Mouse (Mus musculus) brain, embryonic 14.5 days (tissue): Measurements from ENCODE around the gene Gm10190.

ENCODE experiments used
- CTCF ChIP-seq: fragments of 200-500 bp; IDR thresholded peaks from 2 replicates; pipeline ENCODE4 v1.5.1; 2012; ENCODE audit warnings: inconsistent platforms, mild to moderate bottlenecking, moderate library complexity, borderline replicate concordance; ENCODE audit not compliant: insufficient read depth, insufficient read length; ENCODE audit errors: extremely low read depth
- POLR2A ChIP-seq: fragments of 200-500 bp; IDR thresholded peaks from 2 replicates; pipeline ENCODE4 v1.6.1; 2012; ENCODE audit warnings: mild to moderate bottlenecking, inconsistent platforms, borderline replicate concordance; ENCODE audit not compliant: poor library complexity, insufficient read depth, insufficient read length, severe bottlenecking; ENCODE audit errors: extremely low read depth

DNA sequence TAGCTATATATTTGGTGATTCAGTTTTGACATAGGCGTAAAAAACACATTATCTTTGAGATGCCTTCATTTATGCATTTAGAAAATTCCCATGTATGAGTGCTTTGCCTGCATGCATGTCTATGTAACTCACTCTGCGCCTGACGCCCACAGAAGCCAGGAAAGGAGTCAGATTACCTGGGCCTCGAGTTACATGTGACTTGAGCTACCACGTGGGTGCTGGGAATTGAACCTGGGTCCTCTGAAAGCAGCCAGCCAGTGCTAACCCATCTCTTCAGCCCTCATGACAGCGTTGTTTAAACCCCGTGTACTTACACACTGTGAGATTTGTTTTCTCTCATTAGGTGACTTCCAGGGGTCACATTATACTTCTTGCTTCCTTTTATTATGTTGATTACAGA, 48.8 kb downstream of the Gm10190 start:
- no peak for TF ChIP-seq CTCF
- TF ChIP-seq POLR2A, result no peak
